28 mouse cellular contexts compared by ENCODE assay signal in genomic region chr6:117901510-117902402, GRCm38 (mm10). TPM values are rescaled to one million over a fixed set of nuclear protein-coding genes. Genes with fewer than 3 reads are reported as not detected.
DNase-seq lines count a peak whose midpoint lies in the region; ATAC-seq lines count a peak whose summit lies in the region.
"Had no signal": no experiment of that assay in that cellular context is flagged by ENCODE, and none has a peak within 500 bp of the region (broad histone marks: within the 10 kb centered on the region; RNA-seq: fewer than 3 reads in every experiment).

No protein-coding gene starts in this region.

- no peaks in the 10 kb centered on the region for H3K9me3 ChIP-seq in heart, embryonic 13.5 days
- H3K9me3 ChIP-seq in liver, embryonic 16.5 days (replicated peaks; ENCODE audit: control insufficient read depth, low read length) = no peaks in the 10 kb centered on the region
- no peaks in the 10 kb centered on the region for H3K9me3 ChIP-seq in kidney, embryonic 15.5 days (replicated peaks)
- H3K9me3 ChIP-seq: heart, embryonic 10.5 days; hindbrain, embryonic 13.5 days; limb, embryonic 15.5 days; neural tube, embryonic 15.5 days had no signal

- no peaks in the 10 kb centered on the region for H3K27me3 ChIP-seq in heart, embryonic 13.5 days (replicated peaks)
- H3K27me3 ChIP-seq in liver, embryonic 16.5 days (ENCODE audit: control insufficient read depth, insufficient read depth, low read depth, low read length) = no peaks in the 10 kb centered on the region
- no peaks in the 10 kb centered on the region for H3K27me3 ChIP-seq in kidney, embryonic 15.5 days
- H3K27me3 ChIP-seq: hindbrain, embryonic 13.5 days; limb, embryonic 15.5 days; neural tube, embryonic 15.5 days had no signal

- H3K4me1 ChIP-seq in heart, embryonic 13.5 days = peaks cover 10% of the 10 kb centered on the region
- peaks cover 34% of the 10 kb centered on the region for H3K4me1 ChIP-seq in liver, embryonic 16.5 days (ENCODE audit: control insufficient read depth, low read depth, low read length)
- peaks cover 13% of the 10 kb centered on the region for H3K4me1 ChIP-seq in kidney, embryonic 15.5 days

- H3K4me2 ChIP-seq in heart, embryonic 13.5 days = no peak overlapping the region
- H3K4me2 ChIP-seq in liver, embryonic 16.5 days (ENCODE audit: low read depth, low read length) = no peak overlapping the region
- no peak overlapping the region for H3K4me2 ChIP-seq in kidney, embryonic 15.5 days
- H3K4me2 ChIP-seq: hindbrain, embryonic 13.5 days; limb, embryonic 15.5 days; midbrain, embryonic 11.5 days; neural tube, embryonic 15.5 days had no signal

- H3K27ac ChIP-seq in heart, embryonic 13.5 days (replicated peaks) = no peak overlapping the region
- peak overlapping the region; percentile 51; the same call in 1 of the 2 replicates for H3K27ac ChIP-seq in liver, embryonic 16.5 days (ENCODE audit: low read length)
- H3K27ac ChIP-seq in kidney, embryonic 15.5 days = no peak overlapping the region
- H3K27ac ChIP-seq: hindbrain, embryonic 13.5 days; kidney, postnatal 0 days; limb, embryonic 15.5 days; neural tube, embryonic 15.5 days had no signal

- H3K9ac ChIP-seq in heart, embryonic 13.5 days = 0 out of 2 replicates have a peak overlapping the region, but pooled peaks have one; percentile 10
- H3K9ac ChIP-seq in liver, embryonic 16.5 days (ENCODE audit: low read depth, low read length) = no peak overlapping the region
- no peak overlapping the region for H3K9ac ChIP-seq in kidney, embryonic 15.5 days
- H3K9ac ChIP-seq: forebrain, postnatal 0 days; hindbrain, embryonic 13.5 days; limb, embryonic 15.5 days; neural tube, embryonic 15.5 days had no signal

- no peak overlapping the region for H3K4me3 ChIP-seq in heart, embryonic 13.5 days
- H3K4me3 ChIP-seq in liver, embryonic 16.5 days (ENCODE audit: low read depth, low read length) = no peak overlapping the region
- no peak overlapping the region for H3K4me3 ChIP-seq in kidney, embryonic 15.5 days (replicated peaks)
- H3K4me3 ChIP-seq: heart, embryonic 10.5 days; hindbrain, embryonic 13.5 days; limb, embryonic 15.5 days; neural tube, embryonic 15.5 days had no signal

- ATAC-seq in heart, embryonic 13.5 days (ENCODE audit: extremely low read depth, insufficient number of reproducible peaks, low FRiP score, low TSS enrichment) = no peak
- ATAC-seq in liver, embryonic 16.5 days (ENCODE audit: low read depth) = no peak
- no peak for ATAC-seq in kidney, embryonic 15.5 days (replicated peaks; ENCODE audit: low FRiP score)
- ATAC-seq: forebrain, postnatal 0 days; inflammation-experienced regulatory T-cells, adult 6 months; lung, postnatal 0 days had no signal

- 64% methylated on average over 9 of the region's 9 CpGs for WGBS in heart, embryonic 13.5 days
- WGBS in liver, embryonic 16.5 days (ENCODE audit: insufficient replicate concordance) = 57% methylated on average over 9 of the region's 9 CpGs
- WGBS in kidney, embryonic 15.5 days = 71% methylated on average over 9 of the region's 9 CpGs

- no peaks in the 10 kb centered on the region for H3K36me3 ChIP-seq in heart, embryonic 13.5 days
- H3K36me3 ChIP-seq in liver, embryonic 16.5 days (ENCODE audit: control insufficient read depth, insufficient read depth) = no peaks in the 10 kb centered on the region
- H3K36me3 ChIP-seq in kidney, embryonic 15.5 days = no peaks in the 10 kb centered on the region
- H3K36me3 ChIP-seq: heart, embryonic 10.5 days; hindbrain, embryonic 13.5 days; limb, embryonic 15.5 days; neural tube, embryonic 15.5 days had no signal

- DNase-seq in heart, adult 8-10 months (ENCODE audit: low spot score) = no peak
- peak; percentile 74 for DNase-seq in A20 (ENCODE audit: low read depth, low spot score)
- peak; percentile 78 for DNase-seq in MEL-GATA-1-ER (ENCODE audit: extremely low read depth, low read depth)
- DNase-seq in lung, adult 18-20 months = no peak
- DNase-seq: cerebellum, adult 11 months; cerebellum, postnatal 10 days; forebrain, postnatal 0 days; gastrocnemius, postnatal 25 days; heart, postnatal 14 days; kidney, adult 18-20 months; left cerebral cortex, postnatal 4 days had no signal

RNA-seq across cellular contexts. Expression of gene Hnrnpf, which starts 1.6 kb away (rescaled TPM):
- 440 and 506 TPM in 2 replicates for polyA plus RNA-seq in heart, embryonic 13.5 days (2015; fragmentation: Nextera tagmentation; extraction: Ambion mirVana)
- total RNA-seq in heart, adult 8-10 months (2022) = 100 to 1,000 TPM; 170 to 189 (median 180) TPM
- 420 and 472 TPM in 2 replicates for polyA plus RNA-seq in liver, embryonic 16.5 days (2015; fragmentation: Nextera tagmentation; extraction: Ambion mirVana)
- polyA plus RNA-seq in kidney, embryonic 15.5 days (2015; fragmentation: Nextera tagmentation; extraction: Ambion mirVana) = 748 and 781 TPM in 2 replicates

RNA-seq across cellular contexts. Expression of gene Fxyd4, which starts 35.7 kb away (rescaled TPM):
- 1.9 and 2.5 TPM in 2 replicates for polyA plus RNA-seq in heart, embryonic 13.5 days (2015; fragmentation: Nextera tagmentation; extraction: Ambion mirVana)
- total RNA-seq in heart, adult 8-10 months (2022) = not detected
- 0.30 TPM in 1 of 2 replicates, not detected in the other for polyA plus RNA-seq in liver, embryonic 16.5 days (2015; fragmentation: Nextera tagmentation; extraction: Ambion mirVana)
- polyA plus RNA-seq in kidney, embryonic 15.5 days (2015; fragmentation: Nextera tagmentation; extraction: Ambion mirVana) = 81.2 and 92.6 TPM in 2 replicates
- total RNA-seq: adrenal gland, adult 18-20 months; forebrain, postnatal 0 days; gastrocnemius, postnatal 25 days; heart, postnatal 14 days; layer of hippocampus, postnatal 14 days; left cerebral cortex, adult 8-10 months; left cerebral cortex, postnatal 4 days; midbrain, postnatal 0 days had no signal
- polyA plus RNA-seq: large intestine, adult 2 months; macrophage had no signal

RNA-seq across cellular contexts. Expression of gene Zfp239, which starts 39.9 kb away (rescaled TPM):
- polyA plus RNA-seq in heart, embryonic 13.5 days (2015; fragmentation: Nextera tagmentation; extraction: Ambion mirVana) = 2.0 and 2.1 TPM in 2 replicates
- total RNA-seq in heart, adult 8-10 months (2022) = under 1 TPM in 3 of 4 experiments, not detected in 1; 0.22 to 0.41 (median 0.26) TPM
- 1.7 and 2.3 TPM in 2 replicates for polyA plus RNA-seq in liver, embryonic 16.5 days (2015; fragmentation: Nextera tagmentation; extraction: Ambion mirVana)
- polyA plus RNA-seq in kidney, embryonic 15.5 days (2015; fragmentation: Nextera tagmentation; extraction: Ambion mirVana) = 9.4 and 12.7 TPM in 2 replicates

Comparison
In these comparisons a context has a peak if more than half of its experiments do, and no peak if none do; other contexts are left out.
1. DNase-seq: peak in A20 (single experiment) and MEL-GATA-1-ER (single experiment); none in heart, adult 8-10 months (single experiment) and lung, adult 18-20 months (0 of 2).
2. RNA of gene Fxyd4, which starts 35.7 kb away (polyA plus RNA-seq): 81.2 to 92.6 TPM in kidney, embryonic 15.5 days; 1.9 to 2.5 TPM in heart, embryonic 13.5 days and 0.30 TPM in liver, embryonic 16.5 days; every median in the first group is over 10 times any median in the second.